Comparison of ENCODE assay signal across 8 mouse cellular contexts in genomic region chr7:4103411-4103810, GRCm38 (mm10). TPM values are rescaled to one million over a fixed set of nuclear protein-coding genes. Genes with fewer than 3 reads are reported as not detected.
DNase-seq lines count a peak whose midpoint lies in the region; ATAC-seq and TF ChIP-seq lines count a peak whose summit lies in the region.

No protein-coding gene starts in this region.

- H3K27me3 ChIP-seq in heart, embryonic 12.5 days (replicated peaks) = 0 out of 2 replicates have a peak, but pooled peaks cover 12% of the 10 kb centered on the region
- 0 out of 4 replicates have a peak, but pooled peaks cover 0 to 2% of the 10 kb centered on the region in 2 experiments for H3K27me3 ChIP-seq in MEL (ENCODE audit: control insufficient read depth in 1 of 2, insufficient read depth in 2 of 2, low read length in 2 of 2)
- no peaks in the 10 kb centered on the region for H3K27me3 ChIP-seq in embryonic facial prominence, embryonic 14.5 days (replicated peaks; ENCODE audit: control insufficient read depth, insufficient read depth, low read length)
- H3K27me3 ChIP-seq in intestine, embryonic 15.5 days (replicated peaks) = no peaks in the 10 kb centered on the region

- no peaks in the 10 kb centered on the region for H3K9me3 ChIP-seq in heart, embryonic 12.5 days (replicated peaks)
- H3K9me3 ChIP-seq in MEL (replicated peaks; ENCODE audit: insufficient read depth, low read length) = no peaks in the 10 kb centered on the region
- no peaks in the 10 kb centered on the region for H3K9me3 ChIP-seq in embryonic facial prominence, embryonic 14.5 days (ENCODE audit: control insufficient read depth, low read length)
- no peaks in the 10 kb centered on the region for H3K9me3 ChIP-seq in intestine, embryonic 15.5 days

- peak; percentile 45 to 75 (median 64) for TF ChIP-seq CTCF in MEL (IDR thresholded peaks at IDR 0.05 in 2 of 3, conservative IDR thresholded peaks at IDR 0.05 in 1 of 3; ENCODE audit: control insufficient read depth in 1 of 3, insufficient read depth in 1 of 3, low read depth in 2 of 3, low read length in 3 of 3, poor library complexity in 1 of 3, severe bottlenecking in 1 of 3)

- whole genome bisulfite sequencing in heart, embryonic 12.5 days = 12% methylated on average over 4 of the region's 4 CpGs
- WGBS in embryonic facial prominence, embryonic 14.5 days = 14% methylated on average over 4 of the region's 4 CpGs
- 13% methylated on average over 4 of the region's 4 CpGs for WGBS in intestine, embryonic 15.5 days

- peak; percentile 54 for DNase-seq in heart, adult 8-10 months (ENCODE audit: low spot score)
- DNase-seq in 3T3-L1 (ENCODE audit: low read depth, low spot score) (peak; percentile 74), MEL (ENCODE audit: low read depth, low spot score) (peak; percentile 66)
- peak; percentile 47 for DNase-seq in embryonic facial prominence, embryonic 14.5 days (ENCODE audit: low spot score)
- no peak for DNase-seq in spleen, adult 12 weeks (ENCODE audit: low spot score)

- TF ChIP-seq RAD21 in MEL (IDR thresholded peaks at IDR 0.05; ENCODE audit: low read depth, low read length) = peak; percentile 39

- H3K4me3 ChIP-seq in heart, embryonic 12.5 days = no peak overlapping the region
- H3K4me3 ChIP-seq in MEL (ENCODE audit: control insufficient read depth in 1 of 2, insufficient read depth in 1 of 2, low read depth in 2 of 2, low read length in 2 of 2) = no peak overlapping the region
- no peak overlapping the region for H3K4me3 ChIP-seq in embryonic facial prominence, embryonic 14.5 days (ENCODE audit: low read depth, low read length)
- H3K4me3 ChIP-seq in intestine, embryonic 15.5 days (replicated peaks) = no peak overlapping the region

- no peak for TF ChIP-seq EP300 in MEL (IDR thresholded peaks at IDR 0.05; ENCODE audit: low read depth in 1 of 2, low read length in 2 of 2)

- H3K4me2 ChIP-seq in heart, embryonic 12.5 days = no peak overlapping the region
- H3K4me2 ChIP-seq in embryonic facial prominence, embryonic 14.5 days (ENCODE audit: low read depth, low read length) = no peak overlapping the region
- H3K4me2 ChIP-seq in intestine, embryonic 15.5 days (replicated peaks) = no peak overlapping the region

- H3K9ac ChIP-seq in heart, embryonic 12.5 days = no peak overlapping the region
- no peak overlapping the region for H3K9ac ChIP-seq in MEL (ENCODE audit: control insufficient read depth, low read depth, low read length, poor library complexity, severe bottlenecking)
- H3K9ac ChIP-seq in embryonic facial prominence, embryonic 14.5 days (ENCODE audit: low read depth, low read length) = no peak overlapping the region
- no peak overlapping the region for H3K9ac ChIP-seq in intestine, embryonic 15.5 days

- TF ChIP-seq POLR2A in MEL (IDR thresholded peaks at IDR 0.05; ENCODE audit: control insufficient read depth in 1 of 2, insufficient read depth in 1 of 2, low read depth in 1 of 2, low read length in 2 of 2, poor library complexity in 1 of 2) = no peak

- no peaks in the 10 kb centered on the region for H3K36me3 ChIP-seq in heart, embryonic 12.5 days
- peaks cover 0 to 9% of the 10 kb centered on the region in 2 experiments; a peak in 2 of 4 replicates for H3K36me3 ChIP-seq in MEL (ENCODE audit: control insufficient read depth in 1 of 2, insufficient read depth in 2 of 2, low read length in 2 of 2)
- H3K36me3 ChIP-seq in embryonic facial prominence, embryonic 14.5 days (ENCODE audit: control insufficient read depth, insufficient read depth, low read length) = no peaks in the 10 kb centered on the region
- no peaks in the 10 kb centered on the region for H3K36me3 ChIP-seq in intestine, embryonic 15.5 days

- H3K27ac ChIP-seq in heart, embryonic 12.5 days (ENCODE audit: poor library complexity, severe bottlenecking) = no peak overlapping the region
- no peak overlapping the region for H3K27ac ChIP-seq in MEL (ENCODE audit: control insufficient read depth, low read depth, low read length)
- no peak overlapping the region for H3K27ac ChIP-seq in embryonic facial prominence, embryonic 14.5 days (replicated peaks; ENCODE audit: low read depth, low read length)
- no peak overlapping the region for H3K27ac ChIP-seq in intestine, embryonic 15.5 days

- ATAC-seq in heart, embryonic 12.5 days (ENCODE audit: insufficient number of reproducible peaks, low FRiP score) = no peak
- ATAC-seq in embryonic facial prominence, embryonic 14.5 days (ENCODE audit: low read depth) = no peak
- peak; percentile 75; the same call in 1 of the 2 replicates for ATAC-seq in neutrophil, adult 5-6 weeks (ENCODE audit: extremely low read depth, insufficient number of reproducible peaks, low FRiP score, poor library complexity, severe bottlenecking)
- ATAC-seq in intestine, embryonic 15.5 days = no peak

- no peaks in the 10 kb centered on the region for H3K79me2 ChIP-seq in MEL (ENCODE audit: control insufficient read depth, insufficient read depth, low read length, poor library complexity)

- no peaks in the 10 kb centered on the region for H3K4me1 ChIP-seq in heart, embryonic 12.5 days (replicated peaks)
- peaks cover 0 to 13% of the 10 kb centered on the region in 2 experiments; a peak in 3 of 4 replicates for H3K4me1 ChIP-seq in MEL (ENCODE audit: control insufficient read depth in 1 of 2, insufficient read depth in 2 of 2, low read length in 2 of 2)
- H3K4me1 ChIP-seq in embryonic facial prominence, embryonic 14.5 days (ENCODE audit: control insufficient read depth, insufficient read depth, low read length) = no peaks in the 10 kb centered on the region
- no peaks in the 10 kb centered on the region for H3K4me1 ChIP-seq in intestine, embryonic 15.5 days (replicated peaks)

TF ChIP-seq in MEL, 35 proteins besides CTCF, POLR2A, EP300 and RAD21 (continues in another document):
- TF ChIP-seq ETS1 (IDR thresholded peaks at IDR 0.05; ENCODE audit: low read depth, low read length) = no peak
- 0 out of 2 replicates have a peak, but pooled peaks have one; percentile 14 for TF ChIP-seq ZC3H11A (IDR thresholded peaks at IDR 0.05; ENCODE audit: low read depth, low read length)
- no peak for TF ChIP-seq MAZ (IDR thresholded peaks at IDR 0.05; ENCODE audit: low read depth, low read length)
- TF ChIP-seq POLR2AphosphoS2 (IDR thresholded peaks at IDR 0.05; ENCODE audit: low read length) = no peak
- no peak for TF ChIP-seq BHLHE40 (IDR thresholded peaks at IDR 0.05; ENCODE audit: borderline replicate concordance, low read depth, low read length)
- no peak for TF ChIP-seq TBP (IDR thresholded peaks at IDR 0.05; ENCODE audit: low read depth, low read length)
- peak; percentile 53 for TF ChIP-seq SMC3 (IDR thresholded peaks at IDR 0.05; ENCODE audit: low read depth, low read length)
- no peak for TF ChIP-seq MYC (IDR thresholded peaks at IDR 0.05; ENCODE audit: low read depth, low read length)
- TF ChIP-seq KAT2A (conservative IDR thresholded peaks at IDR 0.05; ENCODE audit: low read depth, low read length) = no peak
- TF ChIP-seq ZKSCAN1 (IDR thresholded peaks at IDR 0.05; ENCODE audit: low read depth, low read length) = no peak
- TF ChIP-seq NELFE (IDR thresholded peaks at IDR 0.05; ENCODE audit: low read depth, low read length) = no peak
- no peak for TF ChIP-seq TCF12 (IDR thresholded peaks at IDR 0.05; ENCODE audit: low read depth, low read length)

RNA-seq across cellular contexts. Expression of gene Ttyh1, which starts 15.8 kb away (rescaled TPM):
- total RNA-seq in heart, adult 8-10 months (2022) = 1 to 10 TPM in 2 of 4 experiments, under 1 TPM in 2; 0.79 to 1.7 (median 0.95) TPM
- polyA plus RNA-seq in heart, embryonic 12.5 days (2016; fragmentation: Nextera tagmentation; extraction: Ambion mirVana) = 0.65 and 0.97 TPM in 2 replicates
- 0.15 and 0.20 TPM in 2 replicates for total RNA-seq in MEL (2012; rRNA removed)
- polyA plus RNA-seq in MEL (2012; ENCODE audit: insufficient read depth in 1 of 2, insufficient read length in 2 of 2, low read depth in 1 of 2, low replicate concordance in 2 of 2, missing spikeins in 1 of 2) = under 1 TPM in 1 of 2 experiments, not detected in 1; 0.26 TPM
- polyA plus RNA-seq in embryonic facial prominence, embryonic 14.5 days (2014; fragmentation: Nextera tagmentation; extraction: Ambion mirVana) = 8.1 and 8.7 TPM in 2 replicates
- 0.12 TPM in 1 of 2 replicates, not detected in the other for total RNA-seq in neutrophil, adult 5-6 weeks (2017)
- polyA plus RNA-seq in intestine, embryonic 15.5 days (2015; fragmentation: Nextera tagmentation; extraction: Ambion mirVana) = 7.1 and 9.7 TPM in 2 replicates

RNA-seq across cellular contexts. Expression of gene Leng8, which starts 33.4 kb away (rescaled TPM):
- total RNA-seq in heart, adult 8-10 months (2022) = 10 to 100 TPM; 27.1 to 49.5 (median 38.6) TPM
- polyA plus RNA-seq in heart, embryonic 12.5 days (2016; fragmentation: Nextera tagmentation; extraction: Ambion mirVana) = 77.6 and 79.2 TPM in 2 replicates
- 28.2 and 29.6 TPM in 2 replicates for total RNA-seq in MEL (2012; rRNA removed)
- 10 to 100 TPM in 1 of 2 experiments, not detected in 1; 89.9 TPM for polyA plus RNA-seq in MEL (2012; ENCODE audit: insufficient read depth in 1 of 2, insufficient read length in 2 of 2, low read depth in 1 of 2, low replicate concordance in 2 of 2, missing spikeins in 1 of 2)
- polyA plus RNA-seq in embryonic facial prominence, embryonic 14.5 days (2014; fragmentation: Nextera tagmentation; extraction: Ambion mirVana) = 38.7 and 49.8 TPM in 2 replicates
- 155 and 160 TPM in 2 replicates for total RNA-seq in neutrophil, adult 5-6 weeks (2017)
- 46.3 and 49.2 TPM in 2 replicates for polyA plus RNA-seq in intestine, embryonic 15.5 days (2015; fragmentation: Nextera tagmentation; extraction: Ambion mirVana)

RNA-seq across cellular contexts. Expression of gene Lair1, which starts 40.4 kb away (rescaled TPM):
- total RNA-seq in heart, adult 8-10 months (2022) = 1 to 10 TPM in 3 of 4 experiments, under 1 TPM in 1; 0.84 to 2.0 (median 1.7) TPM
- 0.61 and 0.85 TPM in 2 replicates for polyA plus RNA-seq in heart, embryonic 12.5 days (2016; fragmentation: Nextera tagmentation; extraction: Ambion mirVana)
- 0.15 and 0.42 TPM in 2 replicates for total RNA-seq in MEL (2012; rRNA removed)
- polyA plus RNA-seq in MEL (2012; ENCODE audit: insufficient read depth in 1 of 2, insufficient read length in 2 of 2, low read depth in 1 of 2, low replicate concordance in 2 of 2, missing spikeins in 1 of 2) = under 1 TPM in 1 of 2 experiments, not detected in 1; 0.31 TPM
- 0.63 and 0.79 TPM in 2 replicates for polyA plus RNA-seq in embryonic facial prominence, embryonic 14.5 days (2014; fragmentation: Nextera tagmentation; extraction: Ambion mirVana)
- total RNA-seq in neutrophil, adult 5-6 weeks (2017) = 22.3 and 23.0 TPM in 2 replicates
- polyA plus RNA-seq in intestine, embryonic 15.5 days (2015; fragmentation: Nextera tagmentation; extraction: Ambion mirVana) = 2.7 and 2.9 TPM in 2 replicates

RNA-seq across cellular contexts. Expression of gene Leng9, which starts 46.8 kb away (rescaled TPM):
- 1 to 10 TPM; 2.8 to 3.7 (median 3.6) TPM for total RNA-seq in heart, adult 8-10 months (2022)
- 2.3 and 2.5 TPM in 2 replicates for polyA plus RNA-seq in heart, embryonic 12.5 days (2016; fragmentation: Nextera tagmentation; extraction: Ambion mirVana)
- total RNA-seq in MEL (2012; rRNA removed) = 1.0 and 1.5 TPM in 2 replicates
- polyA plus RNA-seq in MEL (2012; ENCODE audit: insufficient read depth in 1 of 2, insufficient read length in 2 of 2, low read depth in 1 of 2, low replicate concordance in 2 of 2, missing spikeins in 1 of 2) = 1 to 10 TPM in 1 of 2 experiments, not detected in 1; 1.7 TPM
- 3.5 and 4.3 TPM in 2 replicates for polyA plus RNA-seq in embryonic facial prominence, embryonic 14.5 days (2014; fragmentation: Nextera tagmentation; extraction: Ambion mirVana)
- total RNA-seq in neutrophil, adult 5-6 weeks (2017) = 18.9 and 19.7 TPM in 2 replicates
- polyA plus RNA-seq in intestine, embryonic 15.5 days (2015; fragmentation: Nextera tagmentation; extraction: Ambion mirVana) = 4.5 and 4.9 TPM in 2 replicates
